Mouse (Mus musculus) B cell, adult 67 days (primary cell): ENCODE measurements around the gene Zfp977. TPM values are rescaled to one million over a fixed set of nuclear protein-coding genes. Genes with fewer than 3 reads are reported as not detected.

Experiments
- total RNA-seq, 2 experiments: library from RNA; stranded (reverse); gene quantifications; 4 replicates each; pipeline ENCODE4 v1.2.4; 2023

The Zfp977 gene
- total RNA-seq = not detected

GRCm38 (mm10) chr7:42592413-42592812 is at the start of gene Zfp977:
Gene Zfp977, minus strand, starts transcription at chr7:42592547.

DNA sequence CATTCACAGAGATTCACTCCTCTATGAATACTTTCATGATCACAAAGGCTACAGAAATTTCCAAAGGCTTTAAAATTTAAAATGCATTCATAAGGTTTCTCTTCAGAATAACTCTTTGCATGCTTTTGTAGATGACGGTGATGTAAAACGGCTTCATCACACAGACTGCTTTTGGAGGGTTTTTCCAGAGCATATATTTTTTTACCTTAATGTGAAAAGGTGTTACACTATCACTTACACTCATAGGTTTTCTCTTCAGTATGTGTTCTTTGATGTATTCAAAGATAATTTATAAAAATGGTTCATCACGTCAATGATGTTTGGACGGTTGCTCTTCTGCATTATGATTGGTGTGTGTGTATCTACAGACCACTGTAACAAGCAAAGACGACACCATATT is 13.9 kb downstream of the Zfp977 start, which contains the start of gene Gm21028:
TSS of gene Gm21028 (minus strand) at position 101 of the 400 bp plus-strand sequence.

Other genes starting within 250 kb of the Zfp977 start
- not detected for gene 4933421I07Rik, start 144.4 kb downstream of the Zfp977 start, total RNA-seq
- gene Zfp141, start 86.8 kb downstream of the Zfp977 start, total RNA-seq = 10 to 100 TPM; 27.6 to 32.1 TPM
- gene Gm21028, start 14.0 kb downstream of the Zfp977 start, total RNA-seq = not detected
- 1 to 10 TPM; 2.4 to 2.8 TPM for gene Zfp976, start 50.0 kb upstream of the Zfp977 start, total RNA-seq
- 1 to 10 TPM; 4.4 to 4.5 TPM for gene Zfp975, start 100.2 kb upstream of the Zfp977 start, total RNA-seq
- gene Gm17067, start 134.5 kb upstream of the Zfp977 start, total RNA-seq = not detected
- gene Vmn2r62, start 201.0 kb upstream of the Zfp977 start, total RNA-seq = not detected